Mouse (Mus musculus) embryonic facial prominence, embryonic 11.5 days (tissue): ENCODE measurements at regions not wholly inside any gene's neighbourhood (a gene's known extent, or its start where the extent isn't known, plus 50 kb on each side); places are given as distances from the start of the nearest gene placed in this dataset.

Experiments used
- ATAC-seq: fragments of 200-750 bp; cut with Nextera tagmentation; replicated peaks from 2 replicates; pipeline ENCODE4 v1.8.0; 2017; ENCODE audit warnings: low read depth; ENCODE audit not compliant: insufficient number of reproducible peaks, low FRiP score, low TSS enrichment
- DNase-seq: peaks from one replicate; pipeline ENCODE4 v3.0.0-alpha.2; 2015; ENCODE audit warnings: low spot score
- H3K27ac ChIP-seq: fragments of 300-500 bp; sonication (generic); replicated peaks from 2 replicates; pipeline ENCODE4 v1.5.1; 2014; ENCODE audit warnings: mild to moderate bottlenecking, low read depth, low read length, control low read depth
- H3K27me3 ChIP-seq: fragments of 300-500 bp; sonication (generic); 2 replicates; pipeline ENCODE4 v1.6.1; 2014; ENCODE audit warnings: mild to moderate bottlenecking, low read length, moderate library complexity, mixed read lengths; ENCODE audit not compliant: control insufficient read depth, insufficient read depth
- H3K36me3 ChIP-seq: fragments of 300-500 bp; sonication (generic); replicated peaks from 2 replicates; pipeline ENCODE4 v1.6.1; 2014; ENCODE audit warnings: low read depth, mild to moderate bottlenecking, low read length, moderate library complexity, mixed read lengths; ENCODE audit not compliant: control insufficient read depth, insufficient read depth
- H3K4me1 ChIP-seq: fragments of 300-500 bp; sonication (generic); 2 replicates; pipeline ENCODE4 v1.6.1; 2014; ENCODE audit warnings: low read length, mixed read lengths; ENCODE audit not compliant: control insufficient read depth, insufficient read depth
- H3K4me2 ChIP-seq: fragments of 300-500 bp; sonication (generic); 2 replicates; pipeline ENCODE4 v1.6.1; 2014; ENCODE audit warnings: low read depth, mild to moderate bottlenecking, control low read depth, low read length, moderate library complexity
- H3K4me3 ChIP-seq: fragments of 300-500 bp; sonication (generic); 2 replicates; pipeline ENCODE4 v1.5.1; 2014; ENCODE audit warnings: low read depth, low read length, control low read depth
- H3K9ac ChIP-seq: fragments of 300-500 bp; sonication (generic); replicated peaks from 2 replicates; pipeline ENCODE4 v1.6.1; 2014; ENCODE audit warnings: mild to moderate bottlenecking, control low read depth, low read length
- H3K9me3 ChIP-seq: fragments of 300-500 bp; sonication (generic); replicated peaks from 2 replicates; pipeline ENCODE4 v1.6.1; 2016; ENCODE audit warnings: mild to moderate bottlenecking, low read length, inconsistent platforms, mixed read lengths; ENCODE audit not compliant: control insufficient read depth
- WGBS: fragments of 180-500 bp; shearing (Covaris S2); extraction: QIAGEN DNeasy Blood & Tissue Kit; methylation state at CpG from one replicate; pipeline ENCODE4 v1.1.7; 2014; 5-methylcytosine and 5-hydroxymethylcytosine counted together

- Histone ChIP-seq H3K9me3 (no peaks in the 10 kb centered on the region), H3K4me1 (no peaks in the 10 kb centered on the region), H3K36me3 (no peaks in the 10 kb centered on the region), H3K4me3 (no peak overlapping the region), H3K27me3 (no peaks in the 10 kb centered on the region), H3K4me2 (no peak overlapping the region), H3K9ac (no peak overlapping the region), H3K27ac (no peak overlapping the region)
- ATAC-seq (no peak), DNase-seq (no peak)
- WGBS = 88% methylated on average over 2 of the region's 2 CpGs
These were observed 56.9 kb upstream of the Pik3r1 start for GRCm38 (mm10) chr13:101824962-101825361.

DNA sequence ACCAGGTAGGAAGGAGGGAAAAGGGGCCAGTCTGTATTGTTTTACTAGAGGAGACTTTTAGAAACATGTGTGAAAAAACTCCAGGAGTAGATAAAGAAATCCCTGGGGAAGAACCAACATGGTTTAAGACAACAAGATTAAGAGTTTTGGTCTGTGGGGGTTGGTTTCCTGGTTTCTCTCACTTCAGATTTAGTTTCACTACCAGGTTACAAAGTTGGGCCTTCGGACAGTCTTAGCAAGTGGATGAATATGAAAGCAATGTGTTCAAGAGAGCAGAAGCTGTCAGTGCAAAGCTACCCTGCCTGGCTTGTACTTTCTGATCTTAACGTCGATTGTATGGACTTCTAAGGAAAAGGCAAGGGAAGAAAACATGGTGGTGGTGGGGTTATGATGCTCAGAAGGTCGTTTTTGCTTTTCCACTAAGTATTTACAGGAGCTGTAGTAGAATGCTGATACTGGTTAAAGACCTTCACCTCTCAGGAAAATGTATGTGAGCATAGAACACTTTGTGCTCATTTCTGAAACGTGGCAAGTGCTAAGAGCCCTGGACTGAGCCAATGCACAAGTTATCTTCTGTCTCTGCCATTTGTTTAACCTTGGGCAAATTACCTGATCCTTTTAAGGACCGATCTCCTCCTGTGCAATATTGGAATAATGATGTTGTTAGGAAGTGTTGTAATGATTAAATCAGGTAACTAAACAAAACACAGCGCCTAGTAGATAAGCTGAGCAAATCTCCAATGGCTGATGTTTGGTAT is 64.0 kb upstream of the Pik3r1 start:
- Histone ChIP-seq H3K4me2 (no peak overlapping the region), H3K27ac (no peak overlapping the region), H3K27me3 (no peaks in the 10 kb centered on the region), H3K36me3 (no peaks in the 10 kb centered on the region), H3K4me1 (no peaks in the 10 kb centered on the region), H3K9me3 (no peaks in the 10 kb centered on the region), H3K4me3 (no peak overlapping the region), H3K9ac (no peak overlapping the region)
- ATAC-seq = no peak
- no peak for DNase-seq
- WGBS = 78% methylated on average over 7 of the region's 7 CpGs

DNA sequence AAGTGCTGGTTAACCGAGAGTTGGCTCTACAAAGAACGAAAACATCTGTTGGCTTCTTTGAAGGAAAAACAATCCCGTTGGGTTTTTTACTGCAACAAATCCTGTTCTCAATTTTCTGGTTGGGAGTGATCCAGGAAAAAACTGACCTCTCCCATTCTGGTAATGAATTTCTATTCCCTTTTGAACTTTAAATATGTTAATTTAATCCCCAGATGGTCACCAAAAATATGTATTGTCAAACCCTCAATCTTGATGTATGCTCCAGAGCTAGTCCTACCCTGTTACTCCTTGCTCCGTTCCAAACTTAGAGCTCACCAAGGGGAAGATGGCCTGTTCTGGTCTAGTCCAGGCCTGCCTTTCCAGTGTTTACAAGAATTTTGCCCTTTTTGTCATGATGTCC is 66.5 kb upstream of the Pik3r1 start:
- WGBS = 57% methylated on average over 4 of the region's 4 CpGs
- Histone ChIP-seq H3K9me3 (no peaks in the 10 kb centered on the region), H3K4me1 (no peaks in the 10 kb centered on the region), H3K27me3 (no peaks in the 10 kb centered on the region), H3K36me3 (no peaks in the 10 kb centered on the region), H3K27ac (no peak overlapping the region), H3K4me2 (no peak overlapping the region), H3K9ac (no peak overlapping the region), H3K4me3 (no peak overlapping the region)
- DNase-seq (no peak), ATAC-seq (no peak)

GRCm38 (mm10) chr13:101836992-101837391 is 69.0 kb upstream of the Pik3r1 start:
- H3K4me1 ChIP-seq = no peaks in the 10 kb centered on the region
- H3K4me3 ChIP-seq = no peak overlapping the region
- H3K36me3 ChIP-seq = no peaks in the 10 kb centered on the region
- no peaks in the 10 kb centered on the region for H3K27me3 ChIP-seq
- no peaks in the 10 kb centered on the region for H3K9me3 ChIP-seq
- no peak overlapping the region for H3K4me2 ChIP-seq
- DNase-seq (no peak), ATAC-seq (no peak)
- no peak overlapping the region for H3K9ac ChIP-seq
- WGBS = 80% methylated on average over 1 of the region's 1 CpGs
- no peak overlapping the region for H3K27ac ChIP-seq

GRCm38 (mm10) chr13:101844461-101845440 is 76.7 kb upstream of the Pik3r1 start:
- DNase-seq (no peak), ATAC-seq (no peak)
- H3K9ac ChIP-seq = no peak overlapping the region
- no peaks in the 10 kb centered on the region for H3K27me3 ChIP-seq
- no peak overlapping the region for H3K4me3 ChIP-seq
- no peaks in the 10 kb centered on the region for H3K36me3 ChIP-seq
- H3K27ac ChIP-seq = no peak overlapping the region
- 78% methylated on average over 7 of the region's 7 CpGs for WGBS
- no peak overlapping the region for H3K4me2 ChIP-seq
- no peaks in the 10 kb centered on the region for H3K9me3 ChIP-seq
- H3K4me1 ChIP-seq = no peaks in the 10 kb centered on the region

DNA sequence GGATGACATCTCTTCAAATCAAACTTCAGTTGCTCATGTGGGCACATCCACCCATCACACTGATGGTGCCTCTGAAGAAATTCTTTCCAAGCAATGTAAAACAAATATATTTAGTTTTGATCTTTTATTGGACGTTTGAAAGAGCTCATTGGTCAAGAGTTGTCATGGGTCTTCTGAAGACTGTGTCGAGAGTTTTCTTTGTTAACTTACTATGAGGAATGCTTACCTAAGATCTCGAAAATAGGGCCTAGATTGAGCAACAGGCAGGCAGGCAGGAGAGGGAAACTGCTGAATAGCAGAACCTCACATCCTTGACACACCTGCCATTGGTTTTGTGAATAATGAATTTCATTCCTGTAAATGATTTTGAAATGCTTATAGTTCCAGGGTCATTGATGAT is 78.0 kb upstream of the Pik3r1 start:
- no peaks in the 10 kb centered on the region for H3K9me3 ChIP-seq
- ATAC-seq = no peak
- H3K36me3 ChIP-seq = no peaks in the 10 kb centered on the region
- no peaks in the 10 kb centered on the region for H3K27me3 ChIP-seq
- no peak overlapping the region for H3K4me2 ChIP-seq
- no peaks in the 10 kb centered on the region for H3K4me1 ChIP-seq
- H3K27ac ChIP-seq = no peak overlapping the region
- H3K9ac ChIP-seq = no peak overlapping the region
- WGBS = 73% methylated on average over 3 of the region's 3 CpGs
- no peak for DNase-seq
- no peak overlapping the region for H3K4me3 ChIP-seq

DNA sequence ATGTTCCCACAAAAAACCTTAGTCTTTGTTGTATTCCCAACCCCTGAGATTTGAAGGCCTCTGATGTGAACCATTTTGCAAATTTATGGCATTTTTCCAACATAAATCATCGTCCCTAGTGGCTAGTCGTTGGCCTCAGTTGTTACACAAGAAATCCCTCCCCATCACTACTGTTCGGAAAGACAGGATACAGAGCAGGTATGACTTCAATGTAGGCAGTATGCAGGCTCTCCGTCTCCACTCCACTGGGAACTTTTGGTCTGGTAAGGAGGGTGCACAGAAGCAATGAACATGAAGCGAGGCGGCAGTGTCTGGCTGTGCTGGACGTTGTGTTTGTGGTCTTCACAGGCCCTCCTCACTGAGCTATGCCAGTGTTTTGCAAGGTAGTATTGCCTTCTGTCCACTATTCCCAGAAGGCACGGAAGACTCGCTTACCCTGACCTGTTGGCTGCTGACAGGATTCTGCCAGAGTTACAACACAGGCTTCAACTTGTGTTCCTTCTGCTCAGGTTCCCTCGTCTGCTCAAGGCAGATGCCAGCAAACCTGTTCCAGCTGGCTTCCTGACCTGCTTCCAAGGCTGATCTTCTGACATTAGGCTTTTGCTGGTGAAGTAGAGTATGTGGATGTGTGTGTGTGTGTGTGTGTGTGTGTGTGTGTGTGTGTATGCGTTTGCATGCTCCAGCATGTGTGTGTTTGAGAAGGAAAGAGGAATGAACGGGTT is 80.0 kb upstream of the Pik3r1 start:
- no peaks in the 10 kb centered on the region for H3K9me3 ChIP-seq
- no peak overlapping the region for H3K4me3 ChIP-seq
- no peak overlapping the region for H3K9ac ChIP-seq
- 70% methylated on average over 12 of the region's 12 CpGs for WGBS
- DNase-seq = no peak
- H3K27me3 ChIP-seq = no peaks in the 10 kb centered on the region
- H3K27ac ChIP-seq = no peak overlapping the region
- no peaks in the 10 kb centered on the region for H3K4me1 ChIP-seq
- H3K36me3 ChIP-seq = no peaks in the 10 kb centered on the region
- no peak for ATAC-seq
- no peak overlapping the region for H3K4me2 ChIP-seq
